Mouse (Mus musculus) liver (tissue): ENCODE measurements at regions not wholly inside any gene's neighbourhood (a gene's known extent, or its start where the extent isn't known, plus 50 kb on each side); places are given as distances from the start of the nearest gene placed in this dataset.
A peak's percentile ranks its signal among the peaks of the same experiment; 100 is the strongest.

Experiments used
- DNase-seq: peaks from one replicate; pipeline ENCODE4 v3.0.0-alpha.2; 2020; ENCODE audit warnings: mixed read lengths

DNA sequence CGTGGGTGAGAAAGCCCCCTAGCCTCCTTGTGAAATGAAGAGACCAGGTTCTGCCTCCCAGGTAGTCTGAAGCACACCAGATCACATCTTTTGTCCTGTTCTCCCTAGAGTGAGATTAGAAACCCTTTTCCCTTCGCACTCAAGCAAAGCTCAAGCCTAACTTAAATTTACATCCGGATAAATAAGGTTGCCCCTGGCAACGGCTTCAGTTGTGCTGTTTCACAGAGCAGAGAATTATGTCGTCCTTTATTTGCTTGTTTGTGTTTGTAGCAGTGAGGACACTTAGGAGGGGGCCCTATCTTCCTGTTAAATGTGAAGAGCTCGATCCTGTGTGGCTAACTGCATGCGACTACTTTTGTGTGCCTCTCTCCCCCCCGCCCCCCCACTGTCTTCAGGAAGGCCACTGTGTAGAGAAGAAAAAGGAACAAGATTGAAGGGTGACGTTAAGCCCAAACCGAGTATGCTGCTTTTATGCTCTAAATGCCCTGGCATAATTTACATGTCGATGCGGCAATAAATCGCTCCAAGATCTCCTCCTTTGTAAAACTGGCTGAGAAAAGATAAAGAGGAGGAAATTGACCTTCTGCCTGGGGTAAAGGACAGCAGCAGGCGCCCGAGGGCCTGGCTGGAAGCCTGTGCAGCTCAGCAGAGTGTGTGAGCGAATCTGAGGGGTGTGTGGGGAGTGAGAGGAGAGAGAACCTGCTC is 439.9 kb downstream of the Prdm2 start:
- no peak for DNase-seq

DNA sequence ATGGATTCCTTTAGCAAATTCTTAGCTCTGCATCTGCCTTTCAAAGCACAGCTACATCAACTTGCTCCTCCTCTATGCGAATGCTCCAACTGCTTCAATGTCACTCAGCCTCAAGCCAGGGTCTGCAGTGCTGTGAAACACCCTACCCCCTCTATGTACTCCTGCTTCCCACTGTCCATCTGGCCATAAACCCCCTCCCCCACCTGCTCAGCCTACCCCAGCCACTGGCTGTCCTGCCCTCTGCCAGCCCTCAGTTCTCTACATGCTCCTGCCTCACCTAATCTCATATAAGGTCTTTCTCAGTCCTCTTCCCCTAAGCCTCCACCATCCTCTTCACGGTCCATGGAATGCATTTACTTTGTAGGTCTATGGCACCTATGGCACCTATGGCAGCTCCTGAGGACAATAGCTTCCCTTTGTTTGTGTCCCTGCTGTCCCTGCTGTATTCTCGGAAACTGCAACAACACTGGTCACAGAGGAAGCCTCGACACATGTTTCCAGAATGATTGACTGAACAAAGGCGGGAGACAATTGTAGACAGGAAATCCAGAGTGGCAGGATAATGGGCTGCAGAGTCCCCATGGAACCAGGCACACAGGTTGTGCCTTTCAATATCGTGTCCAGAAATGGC is 441.2 kb downstream of the Prdm2 start:
- DNase-seq, result no peak

DNA sequence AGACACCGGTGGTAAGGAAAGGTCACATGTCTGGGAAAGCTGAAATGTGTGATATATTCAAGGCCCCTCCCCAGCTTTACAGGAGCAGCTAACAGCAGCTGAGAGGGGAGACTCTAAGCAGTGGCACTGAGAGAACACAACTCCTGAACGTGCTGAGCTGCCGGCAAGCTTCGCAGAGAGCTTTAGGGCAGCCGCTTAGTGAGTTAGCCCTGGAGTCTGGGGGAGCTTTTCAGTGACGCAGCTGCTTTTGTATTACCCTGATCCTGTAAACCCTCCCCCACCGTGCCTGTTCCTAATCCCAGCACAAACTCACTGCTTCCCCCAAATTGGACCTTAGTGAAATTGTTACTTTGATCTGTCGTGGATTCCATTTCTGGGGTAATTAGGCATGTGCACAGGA is 442.6 kb downstream of the Prdm2 start:
- DNase-seq, result no peak

DNA sequence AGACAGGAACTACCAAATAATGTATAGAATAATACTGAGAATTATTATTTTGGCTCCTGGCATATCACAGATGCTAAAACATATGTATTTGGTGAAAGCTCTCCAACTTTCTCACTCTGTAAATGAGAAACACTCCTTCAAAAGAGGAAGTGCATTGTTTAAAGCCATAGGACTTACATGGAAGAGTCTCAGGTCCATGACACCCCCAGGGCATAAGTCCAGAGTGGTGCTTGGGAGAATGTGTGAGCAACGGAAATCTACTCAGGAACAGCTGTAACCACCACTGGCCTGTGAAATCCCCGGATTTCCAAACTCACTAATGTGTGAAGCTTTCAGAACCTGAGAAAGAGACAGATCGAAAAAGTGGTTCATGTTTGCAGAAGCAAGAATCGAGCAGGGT is 445.1 kb downstream of the Prdm2 start:
- DNase-seq, result no peak

DNA sequence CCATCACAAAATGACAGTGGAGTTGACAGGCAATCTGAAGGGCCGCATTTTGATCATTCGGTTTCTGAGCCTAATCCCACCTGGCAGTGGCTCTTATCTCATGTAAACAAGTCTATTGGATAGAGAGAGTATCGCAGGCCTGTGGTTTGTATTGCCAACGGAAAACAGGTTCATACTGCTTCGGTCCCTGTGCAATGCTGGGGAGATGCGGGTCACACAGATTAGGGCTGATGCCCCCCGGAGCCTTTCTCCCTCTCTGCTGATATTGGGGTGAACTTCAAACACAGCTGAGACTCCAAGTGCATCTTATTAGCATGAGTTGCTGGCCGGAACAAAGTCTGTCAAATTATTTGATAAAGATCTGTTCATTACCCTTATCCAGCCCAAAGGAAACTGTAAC is 451.2 kb downstream of the Prdm2 start:
- no peak for DNase-seq

DNA sequence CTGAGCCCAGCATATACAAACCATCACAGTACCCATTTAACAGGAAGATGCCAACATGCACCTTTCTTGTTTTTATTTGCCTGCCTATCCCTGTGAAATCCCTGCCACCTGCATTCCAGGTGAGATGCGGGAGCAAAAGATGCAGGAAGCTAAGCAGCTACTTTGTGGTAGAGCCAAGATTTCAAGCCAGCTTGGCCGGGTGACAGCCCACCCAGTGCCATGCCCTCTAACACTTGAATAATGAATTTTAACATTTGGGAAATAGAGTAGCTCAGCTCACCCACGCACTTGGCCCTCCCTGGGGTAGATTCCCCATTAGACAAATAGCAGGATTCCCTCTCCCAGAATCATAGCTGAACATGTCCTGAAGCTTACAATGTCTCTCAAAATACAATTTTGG is 454.7 kb downstream of the Prdm2 start:
- no peak for DNase-seq

DNA sequence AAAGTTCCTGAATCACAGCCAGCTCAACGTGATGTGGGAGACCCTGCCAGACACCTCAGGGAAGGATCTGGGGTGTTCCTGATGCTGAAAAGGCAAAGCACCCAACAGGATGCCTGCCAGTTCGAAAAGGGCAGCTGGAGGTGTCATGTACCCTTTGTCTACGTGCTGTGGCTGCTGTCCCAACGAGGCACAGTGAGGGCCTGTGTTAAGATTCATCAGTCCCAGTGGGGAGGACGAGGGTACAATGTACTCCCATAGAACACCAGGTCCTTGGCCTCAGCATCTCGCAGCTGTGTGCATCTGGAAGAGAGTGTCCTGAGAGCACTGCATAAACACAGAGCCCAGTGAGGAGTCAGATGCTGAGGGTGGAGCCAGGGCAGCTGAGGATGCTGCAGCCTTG is 456.5 kb downstream of the Prdm2 start:
- no peak for DNase-seq

DNA sequence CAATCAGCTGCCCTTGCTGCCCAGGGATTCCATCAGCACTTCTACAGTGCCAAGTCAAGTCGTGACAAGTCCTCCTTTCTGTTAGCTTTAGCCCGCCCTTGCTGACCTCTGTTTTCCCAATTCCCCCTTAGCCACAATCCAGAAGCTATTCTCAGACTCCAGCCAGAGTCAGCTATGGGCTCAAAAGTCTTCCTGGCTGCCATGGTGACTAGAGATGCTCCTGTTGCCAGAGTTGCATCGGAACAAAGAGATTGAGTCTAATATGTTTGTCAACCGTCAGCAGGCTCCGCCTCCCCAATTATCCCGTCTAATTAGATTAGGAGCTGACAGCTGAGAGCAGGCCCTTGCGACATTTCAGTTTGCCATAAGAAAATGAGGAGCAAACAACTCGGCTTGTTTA is 462.9 kb downstream of the Prdm2 start:
- no peak for DNase-seq

DNA sequence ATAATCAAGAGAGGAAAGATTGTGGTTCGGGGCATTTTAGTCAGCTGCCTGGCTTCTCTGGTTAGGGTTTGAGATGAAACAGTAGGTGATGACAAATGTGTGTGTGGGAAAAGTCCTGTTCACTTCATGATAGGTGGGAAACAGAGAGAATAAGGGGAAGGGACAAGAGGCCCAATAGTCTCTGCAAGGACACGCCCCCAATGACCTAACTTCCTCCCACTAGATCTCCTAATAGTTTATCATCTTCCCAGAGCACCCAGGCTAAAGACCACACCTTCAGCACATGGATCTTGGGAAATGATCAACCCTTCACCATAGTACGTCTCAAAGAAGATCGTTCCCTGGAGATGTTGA is 484.3 kb upstream of the Kazn start:
- DNase-seq, result no peak

DNA sequence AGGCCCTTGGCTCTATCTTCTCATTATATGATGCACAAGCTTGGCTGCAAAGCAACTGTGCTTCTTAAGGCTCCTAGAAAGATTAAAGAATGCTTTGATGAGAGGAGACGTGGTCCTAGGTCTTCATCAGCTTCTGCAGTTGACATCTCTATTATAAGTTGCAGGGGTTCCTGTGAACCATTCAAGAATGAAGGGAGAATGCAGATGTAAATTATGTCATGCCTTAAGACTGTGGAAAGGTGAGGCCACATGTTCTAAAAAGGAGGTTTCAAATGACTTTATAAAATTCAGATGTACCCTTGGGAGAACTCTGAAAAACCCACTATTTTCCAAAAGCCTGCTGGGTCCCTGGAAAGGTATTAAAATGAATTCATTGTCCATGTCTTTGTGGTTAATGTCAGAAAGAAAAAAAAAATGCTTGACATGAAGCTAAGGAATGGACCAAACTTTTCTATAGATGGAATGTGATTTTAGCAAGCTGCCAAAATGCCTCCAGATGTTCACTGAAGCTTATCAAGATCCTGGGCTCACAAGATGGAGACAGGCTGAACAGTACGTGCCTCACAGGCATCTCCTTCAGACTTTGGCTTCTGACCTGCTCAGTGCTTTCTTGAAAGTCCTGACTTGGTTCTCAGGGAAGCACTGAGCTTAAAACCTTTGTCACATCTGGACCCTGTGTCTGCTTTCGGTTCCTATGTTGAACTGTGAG is 483.8 kb upstream of the Kazn start:
- no peak for DNase-seq

DNA sequence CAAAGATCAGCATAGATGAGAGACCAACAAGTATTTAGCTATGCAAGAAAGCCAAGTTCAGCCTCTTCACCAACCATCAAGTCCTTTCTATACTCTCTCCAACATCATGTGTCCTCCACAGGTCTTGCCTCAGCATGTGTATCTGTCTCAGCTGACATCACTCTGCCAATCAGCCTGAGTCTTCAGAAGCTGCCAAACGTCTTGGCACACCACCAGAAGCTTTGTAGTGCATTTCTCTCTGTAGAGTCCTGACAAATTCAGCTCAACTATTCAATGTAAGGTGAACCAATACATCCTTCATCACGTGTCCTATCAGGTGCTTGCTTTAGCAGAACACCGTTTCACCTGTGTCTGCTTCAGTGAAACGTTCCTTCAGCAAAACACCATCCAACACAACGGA is 462.4 kb upstream of the Kazn start:
- no peak for DNase-seq

DNA sequence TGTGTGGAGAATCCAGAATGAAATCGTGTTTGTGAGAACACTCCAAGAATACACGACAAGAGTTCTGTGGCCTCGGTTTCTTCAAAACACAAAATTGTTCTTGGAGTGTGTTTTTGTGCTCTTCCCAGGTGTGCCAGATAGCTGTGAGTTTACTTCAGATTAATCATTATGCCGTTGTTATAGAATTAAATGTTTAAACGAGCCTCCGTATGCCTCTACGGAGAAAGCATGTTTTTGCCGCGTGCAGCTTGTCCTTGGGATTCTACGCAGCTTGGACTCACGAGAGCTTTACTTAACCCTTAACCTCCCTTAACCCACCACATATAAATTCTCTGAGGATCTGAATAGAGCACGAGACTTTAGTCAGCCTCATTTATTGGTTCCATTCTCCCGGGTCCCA is 455.7 kb upstream of the Kazn start:
- no peak for DNase-seq

DNA sequence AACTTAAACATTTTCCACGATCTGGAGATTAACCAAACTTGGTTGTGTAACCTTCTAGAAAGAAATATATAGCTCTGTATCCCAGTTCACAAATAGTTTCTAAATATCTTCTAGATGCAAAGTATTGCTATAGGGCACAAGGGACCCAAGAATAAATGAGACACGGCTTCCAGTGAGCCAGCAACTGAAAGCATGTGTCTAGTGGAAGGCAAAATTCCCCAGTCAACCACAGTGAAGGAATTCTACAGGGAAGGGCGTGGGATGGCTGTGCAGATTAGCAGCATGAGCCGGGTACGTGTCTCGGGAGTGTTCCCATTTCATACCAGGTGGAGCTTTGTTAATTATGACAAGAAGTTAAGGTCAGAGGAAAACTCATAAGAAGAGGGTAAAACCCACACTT is 449.0 kb upstream of the Kazn start:
- no peak for DNase-seq

DNA sequence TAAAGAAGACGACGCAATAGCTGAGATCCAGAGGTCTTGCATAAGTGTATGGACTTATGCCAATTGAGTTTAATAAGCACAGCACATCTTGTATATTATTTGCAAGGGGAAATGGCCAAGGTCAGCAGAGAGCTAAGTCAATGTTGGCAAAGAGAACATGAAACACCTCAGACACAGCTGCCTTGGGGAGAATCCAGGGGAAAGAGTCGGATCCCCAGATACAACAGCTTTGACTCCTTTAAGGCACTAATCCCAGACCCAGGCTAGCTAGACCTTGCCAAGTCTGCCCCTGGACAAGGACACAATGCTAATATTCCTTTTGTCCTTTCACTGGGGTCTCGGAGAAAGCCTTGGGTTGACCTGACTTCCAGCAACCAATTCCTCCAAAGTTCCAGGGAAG is 438.2 kb upstream of the Kazn start:
- no peak for DNase-seq

DNA sequence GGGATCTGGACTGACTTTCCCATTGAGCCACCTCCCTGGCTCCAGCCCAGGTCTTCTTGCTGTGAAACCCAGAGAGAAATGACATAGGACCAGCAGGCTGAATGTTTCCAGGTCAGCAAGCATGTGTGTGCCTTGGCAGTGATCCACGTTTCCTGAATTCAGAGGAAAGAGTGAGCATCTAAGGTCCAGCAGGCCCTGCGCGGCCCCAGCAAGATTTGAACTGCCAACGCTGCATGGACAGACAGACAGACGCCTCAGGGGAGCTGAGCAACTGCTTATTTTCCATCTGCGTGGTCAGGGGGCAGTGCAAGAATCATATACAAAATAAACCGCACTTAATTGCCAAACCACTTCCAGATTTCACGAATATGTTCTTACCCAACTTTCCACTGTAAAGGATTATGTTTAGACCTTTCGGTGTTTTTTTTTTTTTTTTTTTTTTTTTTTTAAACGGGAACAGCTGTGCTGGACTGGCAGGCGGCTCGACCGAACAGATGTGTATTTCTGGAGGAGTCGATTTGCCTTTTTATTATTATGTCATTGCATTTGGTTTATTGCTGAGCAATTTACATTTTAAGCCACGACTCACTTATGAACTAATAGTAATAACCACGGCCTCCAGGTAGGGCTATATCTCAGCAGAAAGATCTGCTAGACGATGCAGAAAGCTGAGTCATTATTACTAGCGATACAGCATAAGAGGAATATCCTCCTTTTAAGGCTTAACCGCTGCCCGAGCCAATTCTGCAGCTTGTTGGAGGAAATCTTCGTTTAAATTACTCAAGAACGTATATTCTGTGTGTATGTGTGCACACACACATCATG is 435.7 kb upstream of the Kazn start:
- peak; percentile 5 for DNase-seq

DNA sequence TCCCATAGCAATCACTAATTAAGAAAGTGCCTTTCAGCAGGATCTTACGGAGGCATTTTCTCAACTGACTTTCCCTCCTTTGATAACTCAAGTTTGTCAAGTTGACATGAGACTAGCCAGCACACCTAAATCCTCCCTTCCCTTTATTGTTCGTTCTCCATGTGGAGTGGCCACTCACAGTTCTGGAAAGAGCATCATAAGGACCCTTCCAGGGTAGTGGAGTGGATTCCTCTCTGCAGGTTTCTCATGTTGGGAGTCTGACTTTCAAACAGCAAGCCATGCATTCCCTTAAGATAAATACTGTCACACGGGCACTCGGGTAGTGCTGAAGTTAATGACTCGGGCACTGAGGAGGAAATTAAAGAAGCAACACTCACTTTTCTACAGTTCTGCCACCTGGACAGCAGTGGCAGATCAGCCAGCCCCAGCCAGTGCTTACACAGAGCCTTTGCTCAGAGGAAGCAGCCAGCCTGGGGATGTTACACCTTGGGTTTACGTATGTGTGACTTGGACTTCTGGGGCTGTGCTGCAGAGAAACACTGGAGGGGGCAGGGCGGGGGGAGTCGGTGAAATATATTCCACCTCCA is 432.8 kb upstream of the Kazn start:
- DNase-seq, result no peak

DNA sequence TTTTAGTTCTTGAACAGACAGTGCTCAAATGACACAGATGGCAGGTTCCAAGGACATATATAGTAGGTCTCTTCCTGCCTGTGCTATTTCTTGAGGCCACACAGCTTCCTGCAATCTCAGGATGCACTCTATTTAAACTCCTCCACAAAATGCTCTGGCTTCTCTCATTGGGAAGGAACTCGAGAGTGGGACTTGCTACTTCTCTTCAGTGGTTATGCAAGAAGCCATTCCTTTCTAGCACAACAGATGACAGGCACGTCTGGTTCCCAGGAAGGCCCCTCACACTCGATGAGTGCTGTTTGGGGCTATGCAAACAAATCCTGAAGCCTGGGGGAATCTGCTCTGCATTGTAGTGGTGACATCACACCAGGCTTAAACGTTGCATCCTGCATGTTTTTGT is 425.6 kb upstream of the Kazn start:
- DNase-seq, result no peak

DNA sequence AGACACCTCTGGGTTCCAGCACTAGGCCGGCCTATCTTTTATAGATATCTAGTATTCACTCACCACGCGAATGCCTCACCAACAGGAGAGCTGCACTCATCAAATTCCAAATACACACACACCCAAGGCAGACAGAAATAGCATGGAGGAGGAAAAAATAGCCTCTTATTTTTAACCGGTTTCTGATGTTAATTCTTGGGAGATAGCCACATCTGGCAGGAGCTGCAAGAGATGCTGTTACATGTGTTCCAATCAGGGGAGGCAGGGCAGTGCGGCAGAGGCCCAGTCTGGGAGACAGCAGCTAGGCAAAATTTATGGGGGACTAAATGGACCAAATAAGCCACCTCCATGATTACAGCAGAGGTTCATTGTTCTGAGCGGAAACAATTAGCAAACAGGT is 419.0 kb upstream of the Kazn start:
- no peak for DNase-seq

DNA sequence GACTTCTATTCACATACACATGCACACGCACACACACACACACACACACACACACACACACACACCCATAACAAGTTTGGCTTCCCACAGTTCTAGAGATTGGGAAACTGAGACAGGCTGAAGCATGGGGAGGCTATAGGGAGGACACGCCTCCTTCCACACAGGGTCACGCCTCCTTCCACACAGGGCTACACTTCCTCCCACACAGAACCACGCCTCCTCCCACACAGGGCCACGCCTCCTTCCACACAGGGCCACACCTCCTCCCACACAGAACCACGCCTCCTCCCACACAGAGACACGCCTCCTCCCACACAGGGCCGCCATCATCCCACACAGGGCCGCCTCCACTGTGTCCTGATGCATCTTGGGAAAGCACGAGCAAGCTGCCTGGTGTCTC is 401.9 kb upstream of the Kazn start:
- DNase-seq, result no peak

DNA sequence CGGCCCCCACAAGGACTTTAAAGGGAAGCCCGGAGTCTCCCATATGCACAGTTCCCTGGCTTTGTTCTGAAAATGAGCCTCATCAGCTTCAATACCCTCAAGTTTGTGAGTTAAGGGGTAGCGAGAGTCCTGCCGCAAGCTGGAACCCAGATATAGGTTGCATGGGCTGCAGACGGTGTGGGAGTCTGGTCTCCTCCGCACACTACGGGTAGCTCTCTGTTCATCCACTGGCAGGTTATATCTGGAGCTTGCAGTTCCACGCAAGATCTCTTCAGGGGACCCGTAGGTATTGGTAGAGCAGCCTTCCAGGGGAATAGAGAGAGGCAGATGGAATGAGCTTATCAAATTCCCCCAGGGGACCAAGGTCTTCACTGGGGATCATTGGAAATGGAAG is 400.1 kb upstream of the Kazn start:
- no peak for DNase-seq

DNA sequence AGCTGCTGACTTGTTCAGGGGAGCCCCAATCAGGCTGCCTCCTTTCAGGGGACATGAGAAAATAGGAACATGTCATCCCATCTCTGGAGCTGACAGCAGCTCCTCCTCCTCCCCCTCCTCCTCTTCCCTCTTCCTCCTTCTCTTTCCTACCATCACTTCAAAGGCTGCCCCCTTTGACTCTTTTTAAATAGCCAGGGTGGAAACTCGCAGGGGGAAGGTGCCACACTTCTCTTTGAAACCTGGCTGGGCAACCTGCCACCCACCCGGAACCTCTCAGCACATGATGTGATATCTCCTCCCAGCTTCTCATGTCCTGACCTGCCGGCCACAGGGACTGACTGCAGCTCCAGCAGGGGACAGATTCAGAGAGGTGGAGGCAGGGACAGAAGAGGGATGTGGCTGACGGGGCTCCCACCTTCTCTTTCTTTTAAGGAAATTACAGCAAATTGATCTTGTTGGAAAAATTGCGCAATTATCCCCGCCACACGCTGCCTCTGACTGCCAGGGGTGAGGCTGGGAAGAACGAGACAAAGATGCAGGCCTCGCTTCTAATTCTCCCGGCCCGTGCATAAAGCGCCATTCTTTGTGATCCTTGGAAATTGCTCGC is 399.6 kb upstream of the Kazn start:
- DNase-seq, result no peak

DNA sequence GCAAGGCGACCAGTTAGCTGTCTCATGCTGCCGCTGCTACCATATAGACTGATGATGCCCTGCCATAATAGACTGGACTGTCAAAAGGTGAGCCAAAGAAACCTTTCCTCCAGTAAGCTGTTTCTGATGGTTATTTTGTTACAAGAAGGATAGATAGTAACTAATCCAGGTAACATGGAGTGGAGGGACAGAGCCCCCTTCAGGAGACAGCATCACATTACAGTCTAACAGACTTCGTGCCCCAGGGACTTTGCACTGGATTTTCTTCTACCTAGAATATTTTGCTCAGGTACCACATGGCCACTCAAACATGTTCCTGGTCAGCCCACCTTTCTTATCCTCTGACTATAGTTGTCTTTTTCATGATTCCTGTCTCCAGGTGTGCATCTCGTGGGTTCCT is 398.9 kb upstream of the Kazn start:
- no peak for DNase-seq

DNA sequence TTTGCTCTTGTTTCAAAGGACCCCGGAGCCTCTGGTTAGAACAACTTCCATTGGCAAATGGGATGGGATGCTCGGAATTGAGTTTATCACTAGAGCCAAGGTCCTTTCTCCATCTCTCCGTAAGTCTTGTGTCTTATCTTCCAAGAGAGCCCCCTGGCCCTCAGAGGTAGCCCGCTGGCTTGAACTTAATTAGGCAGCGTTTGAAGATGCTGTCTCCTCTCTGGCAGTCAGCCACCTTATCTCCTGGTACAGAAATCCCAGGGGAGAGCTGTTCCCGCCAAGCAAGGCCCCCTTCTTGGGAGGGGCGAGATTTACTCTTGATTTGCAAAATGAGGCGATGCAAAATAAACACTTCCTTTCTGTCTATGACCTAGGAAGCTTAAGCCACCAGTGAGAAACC is 395.2 kb upstream of the Kazn start:
- no peak for DNase-seq
